Mouse (Mus musculus) kidney, postnatal 10 days (tissue): ENCODE data around the gene Lurap1.

Experiments used
- DNase-seq: peaks from one replicate; pipeline ENCODE4 v3.0.0; 2021; ENCODE audit warnings: mixed read lengths

The Lurap1 gene

DNA sequence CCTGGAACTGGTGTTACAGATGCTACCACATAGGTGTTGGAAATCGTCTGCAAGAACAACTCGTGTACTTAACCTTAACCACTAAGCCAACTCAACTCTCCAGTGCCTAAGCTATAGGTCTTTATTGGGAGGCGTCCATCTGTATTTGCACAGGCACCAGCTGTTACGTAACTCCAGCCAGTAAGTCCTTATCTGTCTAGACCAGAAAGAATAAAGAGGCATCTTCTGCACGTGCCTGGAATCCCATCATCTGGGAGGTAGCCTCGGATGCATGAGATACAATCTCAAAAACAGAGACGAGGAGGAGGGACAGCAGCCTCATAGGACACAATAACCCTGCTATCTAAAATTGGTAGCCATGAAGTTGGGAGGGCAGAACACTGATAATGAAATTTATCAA lies 50.2 kb downstream of the Lurap1 start:
- DNase-seq: no peak

DNA sequence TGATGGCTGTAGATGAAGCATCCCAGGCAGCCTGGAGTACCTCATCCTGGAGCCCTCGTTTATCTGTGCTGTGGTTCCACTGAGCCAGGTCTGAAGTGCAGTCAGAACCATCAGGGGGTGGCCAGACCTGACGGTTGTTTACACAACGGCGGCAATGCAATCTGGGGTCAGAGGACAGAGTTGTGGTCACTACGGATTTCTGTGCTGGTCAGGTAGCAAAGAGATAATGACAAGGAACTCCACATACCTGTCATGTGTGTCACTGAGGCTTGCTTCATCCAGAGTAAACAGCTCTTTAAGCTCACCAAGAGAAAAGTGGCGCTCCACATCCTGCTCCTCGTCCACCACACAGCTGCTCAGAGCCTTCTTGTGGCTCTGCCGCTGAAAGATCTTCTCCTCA lies 53.9 kb downstream of the Lurap1 start:
- no peak for DNase-seq

DNA sequence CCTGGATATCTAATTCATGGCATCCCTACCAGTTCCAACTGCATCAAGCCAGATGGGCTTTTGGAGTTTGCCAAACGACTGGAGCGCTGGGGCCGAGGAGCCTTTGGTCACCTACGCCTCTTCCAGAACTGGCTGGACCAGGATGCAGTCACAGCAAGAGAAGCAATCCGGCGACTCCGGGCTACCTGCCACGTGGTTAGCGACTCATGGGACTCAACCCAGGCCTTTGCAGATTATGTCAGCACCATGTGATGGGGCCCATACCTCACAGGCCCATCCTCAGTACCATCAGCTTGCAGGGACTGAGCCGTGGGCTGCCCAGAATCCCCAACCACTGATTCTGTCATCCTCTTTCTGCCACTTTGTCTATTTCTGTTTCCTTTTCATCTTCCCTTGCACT lies 54.8 kb downstream of the Lurap1 start:
- DNase-seq: peak; percentile 11

DNA sequence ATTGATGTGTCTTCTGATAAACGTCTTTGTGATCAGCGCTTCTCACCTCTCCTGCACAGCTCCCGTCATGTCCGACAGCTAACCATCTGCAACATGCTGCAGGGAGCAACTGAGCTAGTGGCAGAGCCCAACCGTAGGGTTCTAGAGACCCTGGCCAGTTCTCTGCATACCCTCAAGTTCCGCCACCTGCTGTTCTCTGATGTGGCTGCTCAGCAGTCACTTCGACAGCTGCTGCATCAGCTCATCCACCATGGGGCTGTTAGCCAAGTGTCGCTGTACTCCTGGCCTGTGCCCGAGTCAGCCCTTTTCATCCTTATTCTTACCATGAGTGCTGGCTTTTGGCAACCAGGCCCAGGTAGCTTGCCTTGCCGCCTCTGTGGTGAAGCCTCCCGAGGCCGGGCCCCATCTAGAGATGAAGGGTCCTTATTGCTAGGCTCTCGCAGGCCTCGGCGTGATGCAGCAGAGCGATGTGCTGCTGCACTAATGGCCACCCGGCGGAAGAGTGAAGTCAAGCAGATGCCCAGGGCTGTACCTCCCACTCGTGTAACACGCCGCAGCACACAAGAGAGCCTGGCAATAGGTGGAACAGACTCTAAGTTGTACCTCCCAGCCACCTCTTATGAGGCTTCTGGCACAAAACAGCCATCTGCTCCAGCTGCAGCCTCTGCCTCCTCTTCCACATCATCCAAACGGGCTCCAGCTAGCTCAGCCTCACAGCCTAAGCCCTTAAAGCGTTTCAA lies 62.5 kb downstream of the Lurap1 start:
- no peak for DNase-seq
